Mouse (Mus musculus) mesoderm, embryonic 11.5 days (tissue): ENCODE data around the gene 4931414P19Rik.
"Not testable (repeated sequence)": the region's sequence is repeated elsewhere in the genome, so short reads cannot be mapped to it uniquely, and the experiment has no call there.

Source experiments
- DNase-seq: peaks from one replicate; pipeline ENCODE4 v3.0.0-alpha.2; 2012; ENCODE audit warnings: low read depth, low spot score

The 4931414P19Rik gene

DNA sequence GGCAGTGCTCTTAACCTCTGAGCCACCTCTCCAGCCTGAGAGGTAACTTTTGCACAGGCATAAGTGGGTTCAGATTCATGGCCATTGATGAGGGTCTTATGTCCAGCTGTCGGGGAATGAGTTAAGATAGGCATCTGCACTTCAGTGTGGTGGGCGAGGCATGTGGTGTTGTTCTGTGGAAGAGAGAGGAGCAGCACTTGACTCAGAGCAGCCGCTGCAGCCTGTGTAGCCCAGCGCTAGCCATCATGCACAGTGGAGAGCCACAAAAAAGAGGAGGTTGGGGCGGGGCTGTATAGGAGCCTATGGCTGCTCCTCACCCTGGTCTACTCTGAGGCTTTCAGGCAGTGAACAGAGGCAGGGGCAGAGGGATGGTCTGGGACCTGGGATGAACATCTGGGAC lies 22.3 kb upstream of the 4931414P19Rik start:
- no peak for DNase-seq

GRCm38 (mm10) chr14:54624976-54625375 lies 19.2 kb upstream of the 4931414P19Rik start:
- DNase-seq = no peak

DNA sequence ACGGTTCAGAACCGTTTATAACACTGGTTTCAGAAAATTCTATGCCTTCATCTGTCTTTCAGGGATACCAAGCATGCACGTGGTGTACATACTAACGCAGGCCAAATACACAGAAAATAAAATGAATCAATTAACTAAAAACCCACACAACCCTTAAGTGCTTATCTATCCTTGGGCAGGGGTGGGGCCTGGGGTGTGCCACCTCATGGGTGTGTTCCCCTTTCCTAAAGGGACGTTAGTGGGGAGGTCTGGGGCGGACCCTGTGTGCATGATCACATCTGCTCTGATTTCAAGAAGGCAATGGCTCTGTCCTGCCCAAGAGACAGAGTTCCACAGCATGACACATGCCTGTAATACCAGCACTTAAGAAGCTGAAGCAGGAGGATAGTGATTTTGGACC lies 17.5 kb upstream of the 4931414P19Rik start:
- no peak for DNase-seq

DNA sequence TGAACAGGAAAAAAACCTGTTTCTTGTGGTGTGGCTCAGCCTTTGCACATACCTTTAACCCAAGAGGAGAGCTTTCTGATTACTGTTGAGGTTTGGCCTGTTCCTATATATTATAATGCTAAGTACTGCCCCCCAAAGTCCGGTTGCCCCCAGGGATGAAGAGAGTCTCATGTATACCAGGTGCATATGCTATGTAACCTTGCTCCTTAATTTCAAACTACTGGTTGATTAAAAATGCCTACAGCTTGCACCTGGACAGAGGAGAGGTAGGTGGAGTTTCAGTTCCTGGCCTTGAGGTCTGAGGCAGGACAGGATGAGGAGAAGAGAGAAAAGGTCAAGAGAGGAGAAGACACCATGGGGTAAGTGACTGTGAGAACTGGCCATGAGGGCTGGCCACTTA lies 15.3 kb upstream of the 4931414P19Rik start, which contains the start of gene Psmb11:
TSS of gene Psmb11 (plus strand) at position 301 of the 400 bp plus-strand sequence.
- DNase-seq = no peak

DNA sequence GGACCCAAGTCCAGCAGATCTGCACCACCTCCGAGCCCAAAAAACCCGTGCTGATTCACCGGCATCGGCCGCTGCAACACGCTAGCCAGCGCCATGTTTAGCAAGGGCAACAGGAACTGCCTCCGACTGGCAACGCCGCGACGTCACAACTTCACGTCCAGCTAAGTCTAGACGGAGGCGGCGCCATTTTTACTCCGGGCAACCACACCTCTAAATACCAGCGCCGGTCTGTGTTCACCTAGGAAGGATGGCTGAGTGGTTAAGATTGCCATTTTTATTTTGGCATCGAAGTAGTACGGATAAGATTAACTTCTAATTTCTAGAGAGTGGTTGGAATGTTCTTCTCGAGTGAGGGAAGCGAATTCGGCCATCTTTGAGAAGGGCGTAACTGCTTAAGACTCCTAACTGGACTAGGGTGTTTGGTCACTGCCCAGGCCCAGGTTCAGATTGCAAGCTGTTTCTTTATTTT lies 12.1 kb upstream of the 4931414P19Rik start, which contains the start of gene Psmb5:
TSS of gene Psmb5 (minus strand) at position 126 of the 469 bp plus-strand sequence.
- DNase-seq = peak; percentile 92

DNA sequence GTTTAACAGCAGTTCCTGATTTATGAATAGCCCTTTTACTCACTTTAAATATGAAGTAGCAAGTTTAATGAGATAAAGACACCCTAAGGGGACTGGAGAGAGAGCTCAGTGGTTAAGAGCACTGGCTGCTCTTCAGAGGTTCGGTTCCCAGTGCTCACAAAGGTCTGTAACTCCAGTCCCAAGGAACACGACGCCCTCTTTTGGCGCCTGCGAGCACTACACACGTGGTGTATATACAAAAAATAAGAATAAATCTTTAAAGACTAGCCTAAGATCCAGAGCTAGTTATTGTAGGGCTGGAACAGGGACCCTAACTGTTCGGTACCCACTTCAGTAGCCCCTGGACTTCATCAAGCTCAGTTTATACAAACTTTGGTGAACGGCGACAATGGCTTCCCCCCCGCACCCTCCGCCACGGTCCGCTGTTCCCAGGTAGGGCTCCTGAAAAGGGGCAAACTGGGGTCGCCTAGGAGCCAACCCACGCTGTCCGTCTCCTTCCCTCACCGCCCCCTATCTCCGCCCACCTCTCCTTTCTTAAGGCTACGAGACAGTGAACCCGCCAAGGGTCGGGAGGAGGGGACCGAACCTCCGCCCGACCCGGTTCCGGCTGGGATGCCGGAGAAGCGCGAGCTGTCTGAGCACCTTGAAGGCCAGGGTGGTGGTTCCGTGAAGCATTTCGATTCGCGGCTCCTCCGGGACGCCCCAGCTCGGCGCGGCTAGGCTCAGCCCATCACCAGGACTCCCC lies 11.5 kb upstream of the 4931414P19Rik start:
- DNase-seq = no peak

- no peak for DNase-seq
Observed at GRCm38 (mm10) chr14:54616226-54616825, 10.5 kb upstream of the 4931414P19Rik start.

DNA sequence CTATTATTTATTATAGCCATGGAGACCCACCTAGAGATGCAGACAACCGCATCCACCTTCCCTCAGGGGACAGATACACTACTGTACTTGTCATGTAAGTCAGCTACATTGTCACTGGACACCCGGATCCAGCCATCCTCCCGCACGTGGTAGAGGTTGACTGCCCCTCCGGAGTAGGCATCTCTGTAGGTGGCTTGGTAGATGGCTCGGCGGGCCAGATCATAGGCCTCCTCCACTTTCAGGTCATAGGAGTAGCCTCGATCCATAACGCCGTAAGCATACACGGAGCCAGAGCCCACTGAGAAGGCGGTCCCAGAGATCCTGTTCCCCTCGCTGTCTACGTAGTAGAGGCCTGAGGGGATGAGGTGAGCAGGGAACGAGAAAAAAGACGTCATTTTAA lies 8.3 kb upstream of the 4931414P19Rik start:
- DNase-seq = not testable (repeated sequence)

DNA sequence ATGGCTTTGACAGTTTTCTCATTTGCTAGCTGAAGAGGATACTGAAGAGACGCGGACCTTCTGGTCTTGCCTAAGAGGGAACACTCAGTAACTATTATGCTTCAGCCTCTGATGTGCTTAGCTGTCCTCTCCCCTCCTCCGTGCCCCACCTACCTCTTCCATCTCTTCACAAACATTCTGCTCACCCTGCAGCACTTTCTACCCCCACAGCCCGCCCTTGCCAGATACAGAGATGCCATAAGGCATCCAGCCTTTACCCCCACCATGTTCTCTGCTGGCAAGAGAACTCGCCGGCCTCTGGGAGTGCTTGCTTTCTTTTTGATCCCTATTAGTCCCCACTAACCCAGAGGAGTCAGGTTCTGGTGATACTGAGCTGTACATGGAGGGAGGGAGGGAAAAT lies 4.9 kb upstream of the 4931414P19Rik start:
- DNase-seq = no peak

- DNase-seq = peak; percentile 48
Observed at GRCm38 (mm10) chr14:54609962-54610361, 4.2 kb upstream of the 4931414P19Rik start.

GRCm38 (mm10) chr14:54609245-54609644 lies 3.5 kb upstream of the 4931414P19Rik start:
- no peak for DNase-seq

- DNase-seq = no peak
Observed at GRCm38 (mm10) chr14:54607226-54607625, 1.4 kb upstream of the 4931414P19Rik start.

- no peak for DNase-seq
Observed at GRCm38 (mm10) chr14:54603686-54604085, 2.1 kb downstream of the 4931414P19Rik start.

- peak; percentile 96 for DNase-seq
Observed at GRCm38 (mm10) chr14:54603038-54603654, 2.6 kb downstream of the 4931414P19Rik start.

DNA sequence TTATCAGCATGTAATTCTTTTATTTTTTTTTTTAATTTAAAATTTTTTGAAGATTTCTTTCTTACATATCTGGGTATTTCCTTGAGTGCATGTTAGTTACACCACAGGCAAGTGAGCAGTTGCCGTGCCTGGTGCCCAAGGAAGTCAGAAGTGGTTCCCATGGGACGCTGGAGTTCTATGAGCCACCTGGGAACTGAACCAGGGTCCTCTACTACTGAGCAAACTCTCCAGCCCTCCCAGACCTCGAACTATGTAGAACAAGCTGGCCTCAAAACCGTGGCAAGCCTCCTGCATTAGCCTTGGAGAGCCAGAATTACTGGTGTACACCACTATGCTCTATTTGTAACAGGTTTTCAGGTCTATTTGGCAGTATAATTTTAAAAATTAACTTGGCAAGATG lies 3.2 kb downstream of the 4931414P19Rik start:
- no peak for DNase-seq

DNA sequence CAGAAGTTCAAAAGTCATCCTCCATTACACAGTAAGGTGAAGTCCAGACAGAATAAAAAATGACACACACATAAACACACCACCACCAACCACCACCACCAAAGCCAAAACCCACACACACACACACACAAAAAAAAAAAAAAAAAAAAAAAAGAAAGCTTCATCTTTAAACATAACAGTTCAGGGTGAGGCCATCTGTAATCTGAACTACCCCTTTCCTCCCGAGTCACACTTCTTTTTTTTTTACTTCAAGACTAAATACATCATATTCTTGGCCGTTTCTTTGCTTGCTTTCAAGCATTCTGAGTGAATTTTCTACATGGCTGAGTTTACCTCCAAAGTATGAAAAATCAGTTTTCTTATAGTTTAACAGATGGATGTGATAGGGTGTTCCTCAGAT lies 4.2 kb downstream of the 4931414P19Rik start:
- no peak for DNase-seq

DNA sequence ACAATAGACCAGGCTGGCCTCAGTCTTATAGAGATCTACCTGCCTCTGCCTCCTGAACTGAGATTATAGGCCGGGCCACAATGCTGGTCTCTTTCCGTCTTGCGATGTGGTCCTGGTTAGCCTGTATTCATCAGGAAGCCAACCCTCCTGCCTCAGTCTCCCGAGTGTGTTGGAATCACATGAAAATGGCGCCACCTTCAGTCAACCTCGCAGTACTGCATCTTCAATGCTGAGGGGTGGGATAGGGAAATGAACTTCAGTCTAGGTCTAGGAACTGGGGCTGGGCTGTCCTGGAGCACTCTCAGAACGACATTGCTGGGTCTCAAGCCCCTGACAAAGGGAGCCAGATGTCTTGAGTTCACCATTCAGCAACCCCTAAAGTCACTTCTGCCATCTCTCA lies 8.7 kb downstream of the 4931414P19Rik start:
- DNase-seq = no peak

GRCm38 (mm10) chr14:54594631-54595414 lies 11.0 kb downstream of the 4931414P19Rik start:
- DNase-seq = no peak

DNA sequence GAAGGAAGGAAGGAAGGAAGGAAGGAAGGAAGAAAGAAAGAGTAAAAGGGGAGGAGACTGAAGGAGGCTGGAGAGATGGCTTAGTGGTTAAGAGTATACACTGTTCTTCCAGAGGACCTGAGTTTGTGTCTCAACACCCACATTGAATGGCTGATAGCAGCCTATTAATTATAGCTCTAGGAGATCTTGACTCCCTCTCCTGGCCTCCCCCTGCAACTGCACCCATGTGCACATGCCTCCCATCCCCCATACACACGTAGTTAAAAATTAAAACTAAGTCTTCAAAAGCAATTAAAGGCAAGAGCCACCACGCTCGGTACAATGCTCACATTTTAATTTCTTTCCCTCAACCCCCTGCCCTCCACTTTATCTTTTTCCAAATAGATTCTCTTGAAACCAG lies 11.7 kb downstream of the 4931414P19Rik start:
- DNase-seq = no peak

- no peak for DNase-seq
Observed at GRCm38 (mm10) chr14:54592319-54592934, 13.4 kb downstream of the 4931414P19Rik start.

GRCm38 (mm10) chr14:54591056-54591455 lies 14.7 kb downstream of the 4931414P19Rik start:
- no peak for DNase-seq
